Mouse (Mus musculus): ENCODE results near the gene Shkbp1. TPM values are rescaled to one million over a fixed set of nuclear protein-coding genes. Genes with fewer than 3 reads are reported as not detected.

Shkbp1 gene
- polyA plus RNA-seq, 1 experiment from 2014 or later: 24.7 TPM

- CTCF ChIA-PET: no interaction called here
- DNase-seq (ENCODE audit: low read depth, low spot score): no peak
- POLR2A ChIA-PET: no interaction called here
- H3K27me3 ChIP-seq: peaks cover 45% of the 10 kb centered on the region
- no peak for TF ChIP-seq CTCF (IDR thresholded peaks at IDR 0.05)
- in situ Hi-C loops (cut with MboI; ENCODE audit: low pct_unique_long_range_greater_than_20kb): no loop called here
- no peak for ATAC-seq
Observed at GRCm38 (mm10) chr7:27366082-27366844, 10.4 kb upstream of the Shkbp1 start.

GRCm38 (mm10) chr7:27364379-27364778, 8.6 kb upstream of the Shkbp1 start:
- DNase-seq (ENCODE audit: low read depth, low spot score) (no peak), ATAC-seq (no peak)
- peaks cover 28% of the 10 kb centered on the region for H3K27me3 ChIP-seq
- ChIA-PET POLR2A (no interaction called here), CTCF (no interaction called here)
- TF ChIP-seq CTCF (IDR thresholded peaks at IDR 0.05): no peak
- in situ Hi-C loops (cut with MboI; ENCODE audit: low pct_unique_long_range_greater_than_20kb): no loop called here

- H3K27me3 ChIP-seq: peaks cover 9% of the 10 kb centered on the region
- DNase-seq (ENCODE audit: low read depth, low spot score) (peak; percentile 97), ATAC-seq (peak; percentile 98)
- CTCF ChIA-PET: interaction anchor here (1.0 kb wide), 1 partner anchor 17 kb away, joined by 4 read pairs; no protein-coding TSS in a partner anchor
- POLR2A ChIA-PET: no interaction called here
- TF ChIP-seq CTCF (IDR thresholded peaks at IDR 0.05): no peak
- in situ Hi-C loops (cut with MboI; ENCODE audit: low pct_unique_long_range_greater_than_20kb): no loop called here
Observed at GRCm38 (mm10) chr7:27361283-27361946, 5.6 kb upstream of the Shkbp1 start.

- ChIA-PET POLR2A (interaction anchor here (0.5 kb wide), 1 partner anchor 15 kb away, joined by 4 read pairs; no protein-coding TSS in a partner anchor), CTCF (interaction anchor here (1.0 kb wide), 1 partner anchor 18 kb away, joined by 4 read pairs; no protein-coding TSS in a partner anchor)
- ATAC-seq (no peak), DNase-seq (ENCODE audit: low read depth, low spot score) (no peak)
- peaks cover 9% of the 10 kb centered on the region for H3K27me3 ChIP-seq
- TF ChIP-seq CTCF (IDR thresholded peaks at IDR 0.05): no peak
- in situ Hi-C loops (cut with MboI; ENCODE audit: low pct_unique_long_range_greater_than_20kb): no loop called here
Observed at GRCm38 (mm10) chr7:27360749-27361148, 4.9 kb upstream of the Shkbp1 start.

- no peak for TF ChIP-seq CTCF (IDR thresholded peaks at IDR 0.05)
- in situ Hi-C loops (cut with MboI; ENCODE audit: low pct_unique_long_range_greater_than_20kb): no loop called here
- ATAC-seq (no peak), DNase-seq (ENCODE audit: low read depth, low spot score) (no peak)
- ChIA-PET POLR2A (interaction anchor here (0.5 kb wide), 1 partner anchor 16 kb away, joined by 4 read pairs; no protein-coding TSS in a partner anchor), CTCF (interaction anchor here (1.1 kb wide), 1 partner anchor 26 kb away, joined by 3 read pairs; no protein-coding TSS in a partner anchor)
- H3K27me3 ChIP-seq: peaks cover 9% of the 10 kb centered on the region
Observed at GRCm38 (mm10) chr7:27359706-27360358, 4.0 kb upstream of the Shkbp1 start.

- DNase-seq (ENCODE audit: low read depth, low spot score) (no peak), ATAC-seq (no peak)
- H3K27me3 ChIP-seq: peaks cover 3% of the 10 kb centered on the region
- TF ChIP-seq CTCF (IDR thresholded peaks at IDR 0.05): no peak
- ChIA-PET CTCF (interaction anchor here (1.1 kb wide), 1 partner anchor 25 kb away, joined by 3 read pairs; no protein-coding TSS in a partner anchor), POLR2A (no interaction called here)
- in situ Hi-C loops (cut with MboI; ENCODE audit: low pct_unique_long_range_greater_than_20kb): no loop called here
Observed at GRCm38 (mm10) chr7:27359162-27359561, 3.3 kb upstream of the Shkbp1 start.

- DNase-seq (ENCODE audit: low read depth, low spot score) (no peak), ATAC-seq (no peak)
- H3K27me3 ChIP-seq: no peaks in the 10 kb centered on the region
- in situ Hi-C loops (cut with MboI; ENCODE audit: low pct_unique_long_range_greater_than_20kb): no loop called here
- POLR2A ChIA-PET: no interaction called here
- TF ChIP-seq CTCF (IDR thresholded peaks at IDR 0.05): no peak
- CTCF ChIA-PET: no interaction called here
Observed at GRCm38 (mm10) chr7:27357595-27357978, 1.8 kb upstream of the Shkbp1 start.

GRCm38 (mm10) chr7:27356861-27357594, 1.2 kb upstream of the Shkbp1 start, which contains the start of gene Gm20479:
Gene Gm20479, minus strand, starts transcription at chr7:27357419.
- in situ Hi-C loops (cut with MboI; ENCODE audit: low pct_unique_long_range_greater_than_20kb): no loop called here
- TF ChIP-seq CTCF (IDR thresholded peaks at IDR 0.05): no peak
- no peaks in the 10 kb centered on the region for H3K27me3 ChIP-seq
- ATAC-seq (no peak), DNase-seq (ENCODE audit: low read depth, low spot score) (no peak)
- ChIA-PET POLR2A (no interaction called here), CTCF (no interaction called here)

- in situ Hi-C loops (cut with MboI; ENCODE audit: low pct_unique_long_range_greater_than_20kb): no loop called here
- no peak for TF ChIP-seq CTCF (IDR thresholded peaks at IDR 0.05)
- ATAC-seq (no peak), DNase-seq (ENCODE audit: low read depth, low spot score) (no peak)
- H3K27me3 ChIP-seq: no peaks in the 10 kb centered on the region
- ChIA-PET POLR2A (interaction anchor here (1.0 kb wide), 1 partner anchor 25 kb away, joined by 4 read pairs; no protein-coding TSS in a partner anchor), CTCF (interaction anchor here (1.0 kb wide), 1 partner anchor 24 kb away, joined by 4 read pairs; no protein-coding TSS in a partner anchor)
Observed at GRCm38 (mm10) chr7:27356248-27356647, 429 bp upstream of the Shkbp1 start.

- DNase-seq (ENCODE audit: low read depth, low spot score) (no peak), ATAC-seq (no peak)
- ChIA-PET POLR2A (interaction anchor here (1.0 kb wide), 1 partner anchor 24 kb away, joined by 4 read pairs; no protein-coding TSS in a partner anchor), CTCF (interaction anchor here (0.6 to 1.0 kb wide), 2 partner anchors 14 to 23 kb away, joined by 3 to 4 read pairs; no protein-coding TSS in a partner anchor)
- TF ChIP-seq CTCF (IDR thresholded peaks at IDR 0.05): no peak
- H3K27me3 ChIP-seq: no peaks in the 10 kb centered on the region
- in situ Hi-C loops (cut with MboI; ENCODE audit: low pct_unique_long_range_greater_than_20kb): no loop called here
Observed at GRCm38 (mm10) chr7:27355261-27355660, 558 bp downstream of the Shkbp1 start.

All from Patski (cell line).